Mouse (Mus musculus) intestine, postnatal 0 days (tissue): ENCODE measurements around the gene Cs. TPM values are rescaled to one million over a fixed set of nuclear protein-coding genes. Genes with fewer than 3 reads are reported as not detected.
A peak's percentile ranks its signal among the peaks of the same experiment; 100 is the strongest.
"Not testable (repeated sequence)": the region's sequence is repeated elsewhere in the genome, so short reads cannot be mapped to it uniquely, and the experiment has no call there.

Experiments
- ATAC-seq: fragments of 200-750 bp; cut with Nextera tagmentation; 2 replicates; pipeline ENCODE4 v1.8.0; 2017; ENCODE audit warnings: mild to moderate bottlenecking, moderate TSS enrichment, moderate library complexity
- H3K27ac ChIP-seq: fragments of 300-500 bp; sonication (generic); 2 replicates; pipeline ENCODE4 v1.5.1; 2014; ENCODE audit warnings: mild to moderate bottlenecking, low read depth, low read length, moderate library complexity
- H3K27me3 ChIP-seq: fragments of 300-500 bp; sonication (generic); replicated peaks from 2 replicates; pipeline ENCODE4 v1.6.1; 2014; ENCODE audit warnings: low read length, mixed read lengths; ENCODE audit not compliant: control insufficient read depth, insufficient read depth
- H3K36me3 ChIP-seq: fragments of 300-500 bp; sonication (generic); 2 replicates; pipeline ENCODE4 v1.6.1; 2014; ENCODE audit warnings: mild to moderate bottlenecking, moderate library complexity; ENCODE audit not compliant: control insufficient read depth, insufficient read depth
- H3K4me1 ChIP-seq: fragments of 300-500 bp; sonication (generic); replicated peaks from 2 replicates; pipeline ENCODE4 v1.6.1; 2014; ENCODE audit warnings: antibody characterized with exemption, low read length, mixed read lengths; ENCODE audit not compliant: control insufficient read depth, insufficient read depth
- H3K4me2 ChIP-seq: fragments of 300-500 bp; sonication (generic); replicated peaks from 2 replicates; pipeline ENCODE4 v1.6.1; 2014; ENCODE audit warnings: low read depth, mild to moderate bottlenecking, moderate library complexity
- H3K4me3 ChIP-seq: fragments of 300-500 bp; sonication (generic); 2 replicates; pipeline ENCODE4 v1.5.1; 2014; ENCODE audit warnings: low read depth, low read length
- H3K9ac ChIP-seq: fragments of 300-500 bp; sonication (generic); 2 replicates; pipeline ENCODE4 v1.6.1; 2014; ENCODE audit warnings: mild to moderate bottlenecking, low read depth, low read length
- H3K9me3 ChIP-seq: fragments of 300-500 bp; sonication (generic); 2 replicates; pipeline ENCODE4 v1.6.1; 2016; ENCODE audit warnings: mixed run types; ENCODE audit not compliant: control insufficient read depth
- CTCF ChIP-seq: sonication (generic); IDR thresholded peaks from 2 replicates; pipeline ENCODE4 v1.5.1; 2016; ENCODE audit warnings: low read depth, mild to moderate bottlenecking, control low read depth, antibody characterized with exemption, moderate library complexity
- WGBS: fragments of 180-500 bp; shearing (Covaris S2); extraction: QIAGEN DNeasy Blood & Tissue Kit; methylation state at CpG from one replicate; pipeline ENCODE4 v1.1.7; 2014; 5-methylcytosine and 5-hydroxymethylcytosine counted together
- polyA plus RNA-seq: library from polyadenylated mRNA; unstranded; fragments of >200 nt; fragmentation: Nextera tagmentation; extraction: Ambion mirVana; gene quantifications from 2 replicates; pipeline ENCODE4 v1.2.1, GENCODE M21; 2015

The Cs gene
- polyA plus RNA-seq = 248 and 266 TPM in 2 replicates

GRCm38 (mm10) chr10:128337306-128338181 lies at the start of gene Cs:
Cs (plus strand) TSS chr10:128337734.
- Histone ChIP-seq H3K9ac (peak within 1 kb of the TSS; percentile 82), H3K27ac (peak within 1 kb of the TSS; percentile 94), H3K27me3 (no peaks in the 10 kb centered on the region), H3K4me2 (peak within 1 kb of the TSS; percentile 82), H3K9me3 (no peaks in the 10 kb centered on the region), H3K36me3 (no peaks in the 10 kb centered on the region; the same call in 1 of the 2 replicates), H3K4me3 (peak within 1 kb of the TSS; percentile 62), H3K4me1 (peaks cover 3% of the 10 kb centered on the region; the same call in 1 of the 2 replicates)
- TF ChIP-seq CTCF = 0 out of 2 replicates have a peak, but pooled peaks have one; percentile 2
- under 1% methylated on average over 61 of the region's 61 CpGs for WGBS
- peak; percentile 92 for ATAC-seq

GRCm38 (mm10) chr10:128290594-128290993 lies 46.9 kb upstream of the Cs start:
- not testable (repeated sequence) for H3K4me3 ChIP-seq
- H3K36me3 ChIP-seq = peaks cover 57% of the 10 kb centered on the region
- 67% methylated on average over 1 of the region's 1 CpGs for WGBS

GRCm38 (mm10) chr10:128296370-128297090 lies 41.0 kb upstream of the Cs start:
- TF ChIP-seq CTCF = no peak
- Histone ChIP-seq H3K9ac (no peak overlapping the region), H3K27ac (no peak overlapping the region), H3K4me2 (no peak overlapping the region), H3K4me3 (no peak overlapping the region), H3K9me3 (no peaks in the 10 kb centered on the region), H3K36me3 (peaks cover 15% of the 10 kb centered on the region), H3K27me3 (no peaks in the 10 kb centered on the region), H3K4me1 (no peaks in the 10 kb centered on the region)
- WGBS = 69% methylated on average over 13 of the region's 13 CpGs
- no peak for ATAC-seq

More at GRCm38 (mm10) chr10:128290594-128290993, 46.9 kb upstream of the Cs start:
- H3K4me1 ChIP-seq, H3K4me2 ChIP-seq, ATAC-seq, H3K9ac ChIP-seq, H3K27ac ChIP-seq, H3K27me3 ChIP-seq, H3K9me3 ChIP-seq: not testable (repeated sequence)

GRCm38 (mm10) chr10:128297221-128297620 lies 40.3 kb upstream of the Cs start:
- no peak for ATAC-seq
- TF ChIP-seq CTCF = no peak
- Histone ChIP-seq H3K4me1 (no peaks in the 10 kb centered on the region), H3K4me2 (no peak overlapping the region), H3K36me3 (peaks cover 8% of the 10 kb centered on the region), H3K4me3 (no peak overlapping the region), H3K27me3 (no peaks in the 10 kb centered on the region), H3K9ac (no peak overlapping the region), H3K27ac (no peak overlapping the region), H3K9me3 (no peaks in the 10 kb centered on the region)
- 72% methylated on average over 4 of the region's 4 CpGs for WGBS

- Histone ChIP-seq H3K36me3 (peaks cover 4% of the 10 kb centered on the region), H3K9ac (no peak overlapping the region), H3K4me2 (no peak overlapping the region), H3K4me1 (no peaks in the 10 kb centered on the region), H3K27me3 (no peaks in the 10 kb centered on the region), H3K9me3 (no peaks in the 10 kb centered on the region), H3K27ac (no peak overlapping the region), H3K4me3 (no peak overlapping the region)
- no peak for TF ChIP-seq CTCF
- 60% methylated on average over 11 of the region's 11 CpGs for WGBS
- ATAC-seq = no peak
Observed at GRCm38 (mm10) chr10:128297622-128298021, 39.9 kb upstream of the Cs start.

GRCm38 (mm10) chr10:128298243-128298642 lies 39.3 kb upstream of the Cs start:
- WGBS = 75% methylated on average over 6 of the region's 6 CpGs
- Histone ChIP-seq H3K27ac (no peak overlapping the region), H3K9ac (no peak overlapping the region), H3K4me2 (no peak overlapping the region), H3K36me3 (no peaks in the 10 kb centered on the region), H3K4me1 (no peaks in the 10 kb centered on the region), H3K9me3 (no peaks in the 10 kb centered on the region), H3K4me3 (no peak overlapping the region), H3K27me3 (no peaks in the 10 kb centered on the region)
- ATAC-seq = no peak
- TF ChIP-seq CTCF = no peak
